ENCODE assay signal across 21 mouse cellular contexts in genomic region chr7:79266228-79266627, GRCm38 (mm10). TPM values are rescaled to one million over a fixed set of nuclear protein-coding genes. Genes with fewer than 3 reads are reported as not detected.
A peak's percentile ranks its signal among the peaks of the same experiment; 100 is the strongest.
DNase-seq lines count a peak whose midpoint lies in the region; ATAC-seq and TF ChIP-seq lines count a peak whose summit lies in the region.
"Had no signal": no experiment of that assay in that cellular context is flagged by ENCODE, and none has a peak within 500 bp of the region (broad histone marks: within the 10 kb centered on the region; RNA-seq: fewer than 3 reads in every experiment).

No protein-coding gene starts in this region.

- H3K27ac ChIP-seq in kidney, embryonic 16.5 days (ENCODE audit: low read length): no peak overlapping the region
- H3K27ac ChIP-seq in liver, adult 2 months (replicated peaks; ENCODE audit: insufficient read depth, low read depth, low read length): no peak overlapping the region
- H3K27ac ChIP-seq: embryonic facial prominence, embryonic 12.5 days; forebrain, embryonic 12.5 days; heart, embryonic 10.5 days; hindbrain, embryonic 12.5 days had no signal

- no peak overlapping the region for H3K9ac ChIP-seq in kidney, embryonic 16.5 days (replicated peaks; ENCODE audit: low read length)
- H3K9ac ChIP-seq in liver, adult 2 months (ENCODE audit: low read depth, low read length): no peak overlapping the region
- H3K9ac ChIP-seq: embryonic facial prominence, embryonic 12.5 days; forebrain, embryonic 12.5 days; hindbrain, embryonic 12.5 days had no signal

- 0 out of 2 replicates have a peak, but pooled peaks cover 5% of the 10 kb centered on the region for H3K4me1 ChIP-seq in kidney, embryonic 16.5 days (ENCODE audit: insufficient read depth, low read length)
- H3K4me1 ChIP-seq in liver, adult 2 months (ENCODE audit: control insufficient read depth, insufficient read depth, low read length): no peaks in the 10 kb centered on the region

- H3K27me3 ChIP-seq in kidney, embryonic 16.5 days (ENCODE audit: insufficient read depth, low read length): no peaks in the 10 kb centered on the region
- no peaks in the 10 kb centered on the region for H3K27me3 ChIP-seq in liver, adult 2 months (ENCODE audit: control insufficient read depth, insufficient read depth, low read length)
- H3K27me3 ChIP-seq: embryonic facial prominence, embryonic 12.5 days; forebrain, embryonic 12.5 days; hindbrain, embryonic 12.5 days had no signal

- peak; percentile 53 for DNase-seq in kidney, adult 18-20 months
- peak; percentile 61 for DNase-seq in liver, adult 2 months (ENCODE audit: extremely low read depth, low read depth, low spot score)
- no peak for DNase-seq in liver
- peak; percentile 61 for DNase-seq in kidney, postnatal 14 days
- no peak for DNase-seq in retina, embryonic 14.5 days (ENCODE audit: low spot score)
- no peak for DNase-seq in layer of hippocampus, adult 11-12 months (ENCODE audit: low spot score)
- DNase-seq: adrenal gland, postnatal 10 days; cerebellum, adult 8-10 months; cerebellum, postnatal 14 days; embryo, embryonic 11 days; gastrocnemius, postnatal 10 days; heart, adult 18-20 months; heart, postnatal 10 days; heart, postnatal 4 days had no signal

- H3K36me3 ChIP-seq in kidney, embryonic 16.5 days (ENCODE audit: insufficient read depth, low read length): no peaks in the 10 kb centered on the region
- no peaks in the 10 kb centered on the region for H3K36me3 ChIP-seq in liver, adult 2 months (ENCODE audit: control insufficient read depth, insufficient read depth, low read length)
- H3K36me3 ChIP-seq: embryonic facial prominence, embryonic 12.5 days; forebrain, embryonic 12.5 days; heart, embryonic 10.5 days; hindbrain, embryonic 12.5 days had no signal

- no peak for TF ChIP-seq POLR2A in liver, adult 2 months (IDR thresholded peaks at IDR 0.05; ENCODE audit: extremely low read depth, insufficient read depth, low read length)

- no peak for ATAC-seq in kidney, embryonic 16.5 days (ENCODE audit: low FRiP score, low TSS enrichment)
- ATAC-seq: forebrain, embryonic 16.5 days; hindbrain, embryonic 16.5 days had no signal

- H3K79me2 ChIP-seq in liver, adult 2 months (ENCODE audit: control insufficient read depth, insufficient read depth, low read length): no peaks in the 10 kb centered on the region

- no peak for TF ChIP-seq CTCF in liver, adult 2 months (IDR thresholded peaks at IDR 0.05; ENCODE audit: low read depth, low read length)

- WGBS in kidney, embryonic 16.5 days: 66% methylated on average over 4 of the region's 4 CpGs
- 60% methylated on average over 4 of the region's 4 CpGs for WGBS in liver, adult 2 months

- no peak overlapping the region for H3K4me2 ChIP-seq in kidney, embryonic 16.5 days (replicated peaks; ENCODE audit: low read depth, low read length)
- H3K4me2 ChIP-seq: embryonic facial prominence, embryonic 12.5 days; forebrain, embryonic 12.5 days; hindbrain, embryonic 12.5 days had no signal

- H3K4me3 ChIP-seq in kidney, embryonic 16.5 days (ENCODE audit: low read length): no peak overlapping the region
- H3K4me3 ChIP-seq in liver, adult 2 months (ENCODE audit: insufficient read depth, low read depth, low read length): no peak overlapping the region
- H3K4me3 ChIP-seq: embryonic facial prominence, embryonic 12.5 days; forebrain, embryonic 12.5 days; heart, embryonic 10.5 days; hindbrain, embryonic 12.5 days had no signal

- H3K9me3 ChIP-seq in kidney, embryonic 16.5 days (ENCODE audit: low read length): no peaks in the 10 kb centered on the region
- H3K9me3 ChIP-seq: embryonic facial prominence, embryonic 12.5 days; forebrain, embryonic 12.5 days; heart, embryonic 10.5 days; hindbrain, embryonic 12.5 days had no signal

RNA-seq across cellular contexts. Expression of gene Abhd2, which starts 6.8 kb away (rescaled TPM):
- polyA plus RNA-seq in kidney, embryonic 16.5 days (2015; fragmentation: Nextera tagmentation; extraction: Ambion mirVana): 11.0 and 13.1 TPM in 2 replicates
- total RNA-seq in liver, adult 2 months (2014; rRNA removed): 51.2 and 95.1 TPM in 2 replicates
- polyA plus RNA-seq in liver, adult 2 months (2012; rRNA removed): 46.4 and 99.1 TPM in 2 replicates

Comparison
In these comparisons a context has a peak if more than half of its experiments do, and no peak if none do; other contexts are left out.
1. DNase-seq: peak in kidney, adult 18-20 months (single experiment), liver, adult 2 months (single experiment) and kidney, postnatal 14 days (single experiment); none in liver (single experiment), retina, embryonic 14.5 days (single experiment) and layer of hippocampus, adult 11-12 months (single experiment).